Mouse (Mus musculus): ENCODE results near the gene Ankrd66. TPM values are rescaled to one million over a fixed set of nuclear protein-coding genes. Genes with fewer than 3 reads are reported as not detected.

Gene Ankrd66
- total RNA-seq (2021), result not detected
- long read RNA-seq, experiment 1, result 0 reads
- long read RNA-seq, experiment 2, result 0 reads

- DNase-seq (ENCODE audit: low spot score in 2 of 2), result no peak
Measured at GRCm38 (mm10) chr17:43543539-43543938, at the start of gene Ankrd66. Gene Ankrd66, minus strand, starts transcription at chr17:43543639.

- no peak for DNase-seq (ENCODE audit: low spot score in 2 of 2)
Measured at GRCm38 (mm10) chr17:43592296-43593291, 49.2 kb upstream of the Ankrd66 start.

GRCm38 (mm10) chr17:43590531-43590930 is 47.1 kb upstream of the Ankrd66 start:
- DNase-seq (ENCODE audit: low spot score in 2 of 2), result no peak

GRCm38 (mm10) chr17:43589750-43590149 is 46.3 kb upstream of the Ankrd66 start:
- DNase-seq (ENCODE audit: low spot score in 2 of 2), result no peak

DNA sequence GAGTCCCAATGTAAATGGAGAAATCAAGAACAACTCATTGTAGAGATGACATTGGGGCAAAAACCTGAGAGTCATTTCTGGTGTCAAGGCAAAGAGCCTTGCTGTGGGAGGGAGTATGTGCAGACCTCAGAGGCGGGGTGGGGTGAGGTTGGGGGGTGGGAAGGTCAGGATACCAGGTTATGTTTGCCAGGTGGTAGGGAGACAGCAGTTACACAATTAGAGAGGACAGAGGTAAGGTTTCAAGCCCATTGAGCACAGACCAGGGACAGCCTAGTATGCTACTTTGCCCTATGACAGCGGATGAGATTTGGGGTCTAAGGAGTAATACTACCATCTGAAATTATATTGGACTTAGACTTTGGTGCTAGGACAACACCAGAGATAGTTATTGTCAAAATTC is 43.8 kb upstream of the Ankrd66 start:
- DNase-seq (ENCODE audit: low spot score in 2 of 2), result no peak

- no peak for DNase-seq (ENCODE audit: low spot score in 2 of 2)
Measured at GRCm38 (mm10) chr17:43584771-43585170, 41.3 kb upstream of the Ankrd66 start.

GRCm38 (mm10) chr17:43581012-43581467 is 37.6 kb upstream of the Ankrd66 start:
- DNase-seq (ENCODE audit: low spot score in 2 of 2), result peak; percentile 18 to 27

GRCm38 (mm10) chr17:43580456-43580855 is 37.0 kb upstream of the Ankrd66 start:
- DNase-seq (ENCODE audit: low spot score in 2 of 2), result no peak

DNA sequence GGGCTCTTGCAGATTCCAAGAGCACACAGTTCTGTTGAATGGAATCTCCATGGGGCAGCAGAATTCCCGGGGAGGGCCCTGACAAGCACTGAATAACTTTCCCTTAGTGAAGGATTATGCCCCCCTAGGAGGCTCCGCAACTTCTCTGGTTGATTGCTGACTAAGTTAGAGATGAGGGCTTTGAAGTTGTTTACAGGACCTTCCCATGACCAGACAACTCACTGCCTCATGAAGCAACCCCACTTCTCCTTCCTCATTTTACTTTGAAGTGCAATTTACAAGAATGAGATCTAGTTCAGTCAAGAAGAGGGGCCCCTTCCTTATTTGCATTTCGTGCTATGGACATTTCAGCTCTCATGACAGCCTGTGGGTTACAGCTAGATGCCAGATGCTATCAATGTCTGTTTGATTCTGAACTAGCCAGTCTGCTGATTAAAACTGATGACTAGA is 30.2 kb upstream of the Ankrd66 start:
- no peak for DNase-seq (ENCODE audit: low spot score in 2 of 2)

DNA sequence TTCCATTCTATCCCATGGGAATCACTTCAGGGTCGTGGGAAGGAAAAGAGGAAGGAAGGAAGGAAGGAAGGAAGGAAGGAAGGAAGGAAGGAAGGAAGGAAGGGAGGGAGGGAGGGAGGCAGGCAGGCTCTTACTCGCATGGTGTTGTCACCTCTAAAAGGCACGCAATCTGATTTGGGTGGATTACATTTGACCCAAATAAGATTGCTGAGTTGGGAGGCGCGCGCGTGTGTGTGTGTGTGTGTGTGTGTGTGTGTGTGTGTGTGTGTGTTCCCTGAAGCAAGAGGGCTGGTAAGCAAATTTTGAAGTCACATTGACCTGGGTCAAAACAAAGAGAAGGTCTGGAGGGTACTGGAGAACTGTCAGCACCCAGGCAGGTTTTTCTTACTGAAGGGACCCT is 25.8 kb upstream of the Ankrd66 start:
- no peak for DNase-seq (ENCODE audit: low spot score in 2 of 2)

- DNase-seq (ENCODE audit: low spot score in 2 of 2), result peak in 1 of 2 experiments; percentile 39
Measured at GRCm38 (mm10) chr17:43567992-43568888, 24.8 kb upstream of the Ankrd66 start, which contains the start of gene Pla2g7. Gene Pla2g7, plus strand, starts transcription at chr17:43568098.

DNA sequence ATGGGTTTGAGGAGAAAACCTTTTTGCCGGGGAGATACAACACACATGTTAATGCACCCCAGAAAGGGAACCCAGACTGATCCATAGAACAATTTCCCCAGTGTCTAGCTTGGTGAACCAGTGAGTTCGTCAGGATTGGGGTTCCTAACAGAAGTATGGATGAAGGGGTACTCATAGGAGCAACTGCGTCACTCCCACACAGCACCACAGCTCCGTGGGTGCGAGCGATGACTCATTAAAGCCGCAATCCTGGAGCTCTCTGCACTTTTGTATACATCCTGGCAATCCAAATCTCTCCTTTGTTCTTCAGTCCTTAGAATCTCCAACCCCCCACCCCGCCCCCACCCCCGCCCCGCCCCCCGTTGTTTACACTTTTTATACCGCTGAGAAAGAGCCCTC is 24.2 kb upstream of the Ankrd66 start:
- DNase-seq (ENCODE audit: low spot score in 2 of 2), result no peak

- no peak for DNase-seq (ENCODE audit: low spot score in 2 of 2)
Measured at GRCm38 (mm10) chr17:43563192-43563987, 20.0 kb upstream of the Ankrd66 start.

GRCm38 (mm10) chr17:43558678-43559077 is 15.2 kb upstream of the Ankrd66 start:
- no peak for DNase-seq (ENCODE audit: low spot score in 2 of 2)

DNA sequence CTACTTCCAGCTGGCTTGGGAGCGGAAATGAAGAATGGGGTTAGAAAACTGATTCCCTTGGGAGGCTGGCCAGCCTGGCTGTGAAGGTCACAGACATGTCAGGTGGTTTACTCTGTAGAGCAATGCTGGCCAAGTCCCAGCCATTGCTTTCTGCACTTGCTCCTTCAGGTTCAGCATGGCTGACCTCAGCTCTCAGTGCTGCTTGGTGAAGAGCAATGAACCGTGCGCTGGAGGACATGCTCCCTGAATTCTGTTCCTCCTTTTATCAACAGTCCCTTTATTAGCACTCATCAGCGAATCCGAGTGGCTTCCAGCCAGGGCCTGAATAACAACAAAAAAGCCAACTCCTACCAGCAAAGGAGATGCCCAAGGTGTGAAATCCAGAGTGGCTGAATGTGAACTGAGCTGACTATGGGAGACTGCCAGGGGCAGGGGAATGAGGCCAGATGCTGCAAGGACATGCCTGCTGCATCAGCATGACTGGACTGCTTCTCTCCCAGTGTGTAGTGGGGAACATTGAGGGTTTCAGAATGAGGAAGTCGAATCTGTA is 14.2 kb upstream of the Ankrd66 start:
- DNase-seq (ENCODE audit: low spot score in 2 of 2), result peak in 1 of 2 experiments; percentile 15

DNA sequence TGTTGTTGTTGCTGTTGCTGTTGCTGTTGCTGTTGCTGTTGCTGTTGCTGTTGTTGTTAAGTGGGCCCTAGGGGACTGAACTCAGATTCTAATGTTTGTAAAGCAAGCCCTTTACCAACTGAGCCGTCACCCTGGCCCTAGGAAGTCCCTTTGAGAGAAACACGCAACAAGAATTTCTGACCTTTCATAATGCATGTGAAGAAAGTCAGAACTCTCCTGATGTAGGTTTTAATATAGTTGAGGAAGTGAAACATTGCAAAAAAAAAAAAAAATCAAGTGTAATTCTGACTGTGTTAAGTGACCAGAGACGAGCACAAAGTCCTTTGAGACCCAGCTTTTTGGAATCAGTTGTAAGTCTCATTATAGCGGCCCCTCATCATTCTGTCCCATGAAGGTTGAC is 13.7 kb upstream of the Ankrd66 start:
- no peak for DNase-seq (ENCODE audit: low spot score in 2 of 2)

DNA sequence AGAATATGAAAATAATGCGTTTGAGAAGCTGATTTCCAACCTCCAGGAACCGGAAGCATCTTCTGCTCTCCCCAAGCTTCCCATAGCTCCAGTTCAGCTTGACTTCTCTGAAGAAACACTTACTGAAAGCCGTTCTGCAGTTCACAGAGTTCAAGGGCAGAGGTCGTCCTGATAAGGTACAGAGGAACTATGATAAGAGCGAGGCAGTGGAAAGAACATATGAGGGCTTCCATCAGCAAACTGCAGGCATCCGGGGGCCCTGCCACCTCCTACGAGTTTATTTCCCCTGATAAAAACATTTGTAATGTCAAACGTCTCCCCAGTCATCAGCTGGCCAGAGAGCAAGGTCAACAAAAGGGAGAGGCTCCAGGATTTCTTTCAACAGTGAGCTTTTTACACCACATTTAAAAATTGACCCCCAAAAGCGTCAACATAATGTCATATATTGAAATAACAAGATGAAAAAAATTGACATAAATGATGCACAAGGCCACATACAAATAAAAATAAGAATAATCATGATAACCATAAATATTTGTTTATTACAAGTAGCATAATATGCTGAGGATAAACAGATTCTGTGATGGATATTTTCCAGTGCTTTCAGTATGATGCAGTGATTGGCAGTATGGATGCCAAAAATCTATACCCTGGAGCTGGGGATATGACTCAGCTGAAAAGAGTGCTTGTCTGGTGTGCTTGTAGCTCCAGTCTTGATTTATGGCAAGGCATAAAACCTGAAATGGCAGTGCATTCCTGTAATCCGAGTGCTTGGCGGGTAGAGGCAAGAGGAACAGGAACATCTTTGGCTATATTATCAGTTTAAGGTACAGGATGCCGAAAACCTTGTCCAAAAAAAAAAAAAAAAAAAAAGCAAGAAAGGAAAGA is 11.3 kb upstream of the Ankrd66 start:
- no peak for DNase-seq (ENCODE audit: low spot score in 2 of 2)

- no peak for DNase-seq (ENCODE audit: low spot score in 2 of 2)
Measured at GRCm38 (mm10) chr17:43551122-43551630, 7.7 kb upstream of the Ankrd66 start.

DNA sequence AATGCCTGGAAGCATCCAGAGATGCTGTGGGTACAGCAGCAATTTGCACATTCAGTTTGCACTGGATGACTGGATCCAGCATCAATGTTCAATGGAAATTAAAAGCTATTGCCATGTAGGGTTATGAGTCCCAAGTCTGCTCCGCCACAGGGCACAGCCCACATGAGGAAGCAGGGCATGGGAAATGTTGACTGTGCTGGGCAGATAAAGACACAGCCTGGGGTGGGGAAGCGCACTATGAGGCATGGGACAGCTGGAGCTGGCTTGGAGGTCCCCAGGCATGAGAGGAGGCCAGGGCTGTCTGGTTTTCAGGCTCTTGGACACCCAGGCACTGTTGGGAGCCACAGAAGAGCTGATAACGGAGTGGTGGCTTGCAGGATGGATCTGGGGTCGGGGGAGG is 601 bp upstream of the Ankrd66 start:
- no peak for DNase-seq (ENCODE audit: low spot score in 2 of 2)
